Mouse (Mus musculus) heart, embryonic 12.5 days (tissue): ENCODE results near the gene Reln. TPM values are rescaled to one million over a fixed set of nuclear protein-coding genes. Genes with fewer than 3 reads are reported as not detected.

Source experiments
- ATAC-seq: fragments of 200-750 bp; cut with Nextera tagmentation; 2 replicates; pipeline ENCODE4 v1.8.0; 2017; ENCODE audit warnings: moderate TSS enrichment, moderate library complexity; ENCODE audit not compliant: insufficient number of reproducible peaks, low FRiP score
- H3K27ac ChIP-seq: fragments of 300-500 bp; sonication (generic); 2 replicates; pipeline ENCODE4 v1.5.1; 2016; ENCODE audit warnings: mild to moderate bottlenecking, moderate library complexity; ENCODE audit not compliant: poor library complexity, severe bottlenecking
- H3K27me3 ChIP-seq: fragments of 300-500 bp; sonication (generic); replicated peaks from 2 replicates; pipeline ENCODE4 v1.6.1; 2016; ENCODE audit warnings: mild to moderate bottlenecking, moderate library complexity
- H3K36me3 ChIP-seq: fragments of 300-500 bp; sonication (generic); 2 replicates; pipeline ENCODE4 v1.6.1; 2016; ENCODE audit warnings: mild to moderate bottlenecking, moderate library complexity
- H3K4me1 ChIP-seq: fragments of 300-500 bp; sonication (generic); replicated peaks from 2 replicates; pipeline ENCODE4 v1.6.1; 2016; ENCODE audit warnings: mild to moderate bottlenecking
- H3K4me2 ChIP-seq: fragments of 300-500 bp; sonication (generic); 2 replicates; pipeline ENCODE4 v1.6.1; 2016; ENCODE audit warnings: mild to moderate bottlenecking, moderate library complexity
- H3K4me3 ChIP-seq: fragments of 300-500 bp; sonication (generic); 2 replicates; pipeline ENCODE4 v1.5.1; 2016; ENCODE audit warnings: mild to moderate bottlenecking
- H3K9ac ChIP-seq: fragments of 300-500 bp; sonication (generic); 2 replicates; pipeline ENCODE4 v1.6.1; 2016; ENCODE audit warnings: mild to moderate bottlenecking, moderate library complexity
- H3K9me3 ChIP-seq: fragments of 300-500 bp; sonication (generic); replicated peaks from 2 replicates; pipeline ENCODE4 v1.6.1; 2016; ENCODE audit warnings: mild to moderate bottlenecking, moderate library complexity
- WGBS: fragments of 180-500 bp; shearing (Covaris S2); methylation state at CpG from one replicate; pipeline ENCODE4 v1.1.7; 2016; 5-methylcytosine and 5-hydroxymethylcytosine counted together
- polyA plus RNA-seq: library from polyadenylated mRNA; unstranded; fragments of >200 nt; fragmentation: Nextera tagmentation; extraction: Ambion mirVana; gene quantifications from 2 replicates; pipeline ENCODE4 v1.2.1, GENCODE M21; 2016

The Reln gene
- polyA plus RNA-seq, 1 experiment from 2014 or later = 4.6 TPM

GRCm38 (mm10) chr5:22223940-22224339 is 120.6 kb downstream of the Reln start:
- no peaks in the 10 kb centered on the region for H3K4me1 ChIP-seq

GRCm38 (mm10) chr5:22208311-22209021 is 136.0 kb downstream of the Reln start:
- Histone ChIP-seq H3K9me3 (no peaks in the 10 kb centered on the region), H3K9ac (no peak overlapping the region), H3K4me3 (no peak overlapping the region), H3K36me3 (no peaks in the 10 kb centered on the region), H3K4me2 (no peak overlapping the region), H3K27me3 (no peaks in the 10 kb centered on the region), H3K4me1 (no peaks in the 10 kb centered on the region), H3K27ac (no peak overlapping the region)
- 83% methylated on average over 8 of the region's 8 CpGs for WGBS
- ATAC-seq = no peak

More at GRCm38 (mm10) chr5:22223940-22224339, 120.6 kb downstream of the Reln start:
- 70% methylated on average over 2 of the region's 2 CpGs for WGBS
- H3K27ac ChIP-seq = no peak overlapping the region
- H3K27me3 ChIP-seq = no peaks in the 10 kb centered on the region
- no peak overlapping the region for H3K9ac ChIP-seq
- no peak overlapping the region for H3K4me2 ChIP-seq
- no peak for ATAC-seq
- no peaks in the 10 kb centered on the region for H3K36me3 ChIP-seq
- peaks cover 4% of the 10 kb centered on the region; the same call in 1 of the 2 replicates for H3K9me3 ChIP-seq
- H3K4me3 ChIP-seq = no peak overlapping the region

- no peak overlapping the region for H3K4me3 ChIP-seq
- 49% methylated on average over 2 of the region's 2 CpGs for WGBS
- H3K36me3 ChIP-seq = no peaks in the 10 kb centered on the region
- no peaks in the 10 kb centered on the region for H3K4me1 ChIP-seq
- no peak overlapping the region for H3K27ac ChIP-seq
- H3K9me3 ChIP-seq = no peaks in the 10 kb centered on the region
- H3K27me3 ChIP-seq = no peaks in the 10 kb centered on the region
- ATAC-seq = no peak
- H3K4me2 ChIP-seq = no peak overlapping the region
- H3K9ac ChIP-seq = no peak overlapping the region
These were observed 146.6 kb downstream of the Reln start for GRCm38 (mm10) chr5:22197926-22198325.

GRCm38 (mm10) chr5:22196891-22197290 is 147.6 kb downstream of the Reln start:
- H3K4me1 ChIP-seq = no peaks in the 10 kb centered on the region
- H3K27me3 ChIP-seq = no peaks in the 10 kb centered on the region
- no peak overlapping the region for H3K4me2 ChIP-seq
- H3K4me3 ChIP-seq = no peak overlapping the region
- no peaks in the 10 kb centered on the region for H3K36me3 ChIP-seq
- H3K9me3 ChIP-seq = no peaks in the 10 kb centered on the region
- 83% methylated on average over 2 of the region's 2 CpGs for WGBS
- no peak overlapping the region for H3K9ac ChIP-seq
- ATAC-seq = no peak
- H3K27ac ChIP-seq = no peak overlapping the region

GRCm38 (mm10) chr5:22196476-22196875 is 148.0 kb downstream of the Reln start:
- no peaks in the 10 kb centered on the region for H3K27me3 ChIP-seq
- H3K27ac ChIP-seq = no peak overlapping the region
- H3K4me1 ChIP-seq = no peaks in the 10 kb centered on the region
- no peak for ATAC-seq
- H3K4me2 ChIP-seq = no peak overlapping the region
- WGBS = 85% methylated on average over 4 of the region's 4 CpGs
- H3K36me3 ChIP-seq = no peaks in the 10 kb centered on the region
- no peak overlapping the region for H3K4me3 ChIP-seq
- H3K9ac ChIP-seq = no peak overlapping the region
- no peaks in the 10 kb centered on the region for H3K9me3 ChIP-seq

GRCm38 (mm10) chr5:22195352-22195941 is 149.1 kb downstream of the Reln start:
- H3K27me3 ChIP-seq = no peaks in the 10 kb centered on the region
- H3K4me3 ChIP-seq = no peak overlapping the region
- H3K36me3 ChIP-seq = no peaks in the 10 kb centered on the region
- no peaks in the 10 kb centered on the region for H3K9me3 ChIP-seq
- H3K9ac ChIP-seq = no peak overlapping the region
- ATAC-seq = no peak
- WGBS = 73% methylated on average over 8 of the region's 8 CpGs
- no peaks in the 10 kb centered on the region for H3K4me1 ChIP-seq
- no peak overlapping the region for H3K27ac ChIP-seq
- no peak overlapping the region for H3K4me2 ChIP-seq

GRCm38 (mm10) chr5:22191784-22192183 is 152.7 kb downstream of the Reln start:
- no peak overlapping the region for H3K4me2 ChIP-seq
- no peak for ATAC-seq

GRCm38 (mm10) chr5:22190333-22190732 is 154.2 kb downstream of the Reln start:
- no peak overlapping the region for H3K9ac ChIP-seq
- H3K4me2 ChIP-seq = no peak overlapping the region
- WGBS = 67% methylated on average over 3 of the region's 3 CpGs
- no peak overlapping the region for H3K27ac ChIP-seq
- no peak for ATAC-seq
- 0 out of 2 replicates have a peak, but pooled peaks cover 2% of the 10 kb centered on the region for H3K4me1 ChIP-seq
- H3K27me3 ChIP-seq = no peaks in the 10 kb centered on the region
- H3K36me3 ChIP-seq = no peaks in the 10 kb centered on the region
- no peaks in the 10 kb centered on the region for H3K9me3 ChIP-seq
- H3K4me3 ChIP-seq = no peak overlapping the region

More at GRCm38 (mm10) chr5:22191784-22192183, 152.7 kb downstream of the Reln start:
- Histone ChIP-seq H3K4me3 (no peak overlapping the region), H3K27ac (no peak overlapping the region), H3K9ac (no peak overlapping the region), H3K9me3 (no peaks in the 10 kb centered on the region), H3K27me3 (no peaks in the 10 kb centered on the region), H3K36me3 (no peaks in the 10 kb centered on the region), H3K4me1 (0 out of 2 replicates have a peak, but pooled peaks cover 2% of the 10 kb centered on the region)
- WGBS = 91% methylated on average over 7 of the region's 7 CpGs

- H3K36me3 ChIP-seq = no peaks in the 10 kb centered on the region
- no peaks in the 10 kb centered on the region for H3K27me3 ChIP-seq
- H3K27ac ChIP-seq = no peak overlapping the region
- WGBS = 53% methylated on average over 3 of the region's 3 CpGs
- ATAC-seq = no peak
- no peak overlapping the region for H3K9ac ChIP-seq
- H3K9me3 ChIP-seq = no peaks in the 10 kb centered on the region
- H3K4me2 ChIP-seq = no peak overlapping the region
- no peak overlapping the region for H3K4me3 ChIP-seq
- H3K4me1 ChIP-seq = 0 out of 2 replicates have a peak, but pooled peaks cover 2% of the 10 kb centered on the region
These were observed 156.9 kb downstream of the Reln start for GRCm38 (mm10) chr5:22187599-22187998.

GRCm38 (mm10) chr5:22176480-22176879 is 168.0 kb downstream of the Reln start:
- ATAC-seq = no peak
- H3K27ac ChIP-seq = no peak overlapping the region
- WGBS = 14% methylated on average over 5 of the region's 5 CpGs

GRCm38 (mm10) chr5:22171336-22171735 is 173.2 kb downstream of the Reln start:
- Histone ChIP-seq H3K4me2 (no peak overlapping the region), H3K27ac (no peak overlapping the region), H3K27me3 (no peaks in the 10 kb centered on the region), H3K4me3 (no peak overlapping the region), H3K4me1 (no peaks in the 10 kb centered on the region), H3K9me3 (no peaks in the 10 kb centered on the region), H3K9ac (no peak overlapping the region), H3K36me3 (no peaks in the 10 kb centered on the region)
- WGBS = 89% methylated on average over 5 of the region's 5 CpGs
- ATAC-seq = no peak

More at GRCm38 (mm10) chr5:22176480-22176879, 168.0 kb downstream of the Reln start:
- H3K36me3 ChIP-seq = no peaks in the 10 kb centered on the region
- no peak overlapping the region for H3K9ac ChIP-seq
- no peaks in the 10 kb centered on the region for H3K9me3 ChIP-seq
- H3K4me2 ChIP-seq = no peak overlapping the region
- no peak overlapping the region for H3K4me3 ChIP-seq
- no peaks in the 10 kb centered on the region for H3K27me3 ChIP-seq
- peaks cover 5% of the 10 kb centered on the region; the same call in 1 of the 2 replicates for H3K4me1 ChIP-seq
